Mouse (Mus musculus) CH12.LX (cell line): ENCODE measurements around the gene Mmp24. TPM values are rescaled to one million over a fixed set of nuclear protein-coding genes. Genes with fewer than 3 reads are reported as not detected.

ENCODE experiments used
- DNase-seq: peaks from one replicate; pipeline ENCODE4 v3.0.0-alpha.2; 2013; ENCODE audit errors: extremely low read depth
- H3K27ac ChIP-seq: 2 replicates; pipeline ENCODE4 v1.5.1; 2012; ENCODE audit warnings: low read depth, mild to moderate bottlenecking, control low read depth, moderate library complexity; ENCODE audit not compliant: insufficient read depth
- H3K27me3 ChIP-seq: replicated peaks from 2 replicates; pipeline ENCODE3; 2012; ENCODE audit warnings: inconsistent platforms
- H3K36me3 ChIP-seq, 2 experiments: replicated peaks in 1 of 2; 2 replicates each; pipeline versions ENCODE3 to v1.6.1; 2012; ENCODE audit warnings: inconsistent platforms in 1 of 2, low read length in 1 of 2, mild to moderate bottlenecking in 1 of 2, mixed read lengths in 1 of 2, moderate library complexity in 1 of 2; ENCODE audit not compliant: control insufficient read depth in 1 of 2, insufficient read depth in 1 of 2
- H3K4me1 ChIP-seq, 2 experiments: 2 replicates each; pipeline ENCODE4 v1.6.1; 2012; ENCODE audit warnings: inconsistent platforms in 1 of 2, moderate library complexity in 1 of 2; ENCODE audit not compliant: insufficient read depth in 2 of 2, control insufficient read depth in 1 of 2
- H3K4me2 ChIP-seq: 2 replicates; pipeline ENCODE4 v1.6.1; 2012; ENCODE audit warnings: low read depth, mild to moderate bottlenecking, control low read depth; ENCODE audit not compliant: poor library complexity, insufficient read depth, severe bottlenecking
- H3K4me3 ChIP-seq, 3 experiments: fragments of 150-350 bp in 1 of 3; sonication (generic) in 1 of 3; replicated peaks in 1 of 3; 2 replicates each; pipeline versions ENCODE3 to v1.5.1; 2011 to 2012; ENCODE audit warnings: low read depth in 2 of 3, low read length in 2 of 3, mild to moderate bottlenecking in 2 of 3, moderate library complexity in 2 of 3, control low read depth in 1 of 3, improper control_type of control experiment in 1 of 3, inconsistent platforms in 1 of 3, mixed read lengths in 1 of 3; ENCODE audit not compliant: poor library complexity in 1 of 3
- H3K79me2 ChIP-seq: replicated peaks from 2 replicates; pipeline ENCODE4 v1.6.1; 2012; ENCODE audit warnings: mild to moderate bottlenecking, moderate library complexity; ENCODE audit not compliant: control insufficient read depth, poor library complexity, insufficient read depth, severe bottlenecking; ENCODE audit errors: extremely low read depth
- H3K9ac ChIP-seq: 2 replicates; pipeline ENCODE4 v1.6.1; 2012; ENCODE audit warnings: low read depth, mild to moderate bottlenecking, control low read depth, moderate library complexity; ENCODE audit not compliant: insufficient read depth
- H3K9me3 ChIP-seq: replicated peaks from 2 replicates; pipeline ENCODE3; 2012; ENCODE audit warnings: low read length, inconsistent platforms, mixed read lengths
- CHD1 ChIP-seq: IDR thresholded peaks from 2 replicates; pipeline ENCODE4 v1.6.1; 2012; ENCODE audit warnings: low read depth, low read length, improper control_type of control experiment, inconsistent platforms
- E2F4 ChIP-seq: IDR thresholded peaks from 2 replicates; pipeline ENCODE4 v1.6.1; 2011; ENCODE audit warnings: low read depth, low read length, improper control_type of control experiment; ENCODE audit not compliant: insufficient replicate concordance
- ELF1 ChIP-seq: IDR thresholded peaks from 2 replicates; pipeline ENCODE4 v1.6.1; 2014; ENCODE audit warnings: low read depth, mild to moderate bottlenecking, inconsistent platforms, low read length, improper control_type of control experiment
- ETS1 ChIP-seq: conservative IDR thresholded peaks from 2 replicates; pipeline ENCODE4 v1.6.1; 2012; ENCODE audit warnings: low read depth, mild to moderate bottlenecking, inconsistent platforms, low read length, improper control_type of control experiment, moderate library complexity
- JUN ChIP-seq: IDR thresholded peaks from 2 replicates; pipeline ENCODE4 v1.6.1; 2011; ENCODE audit warnings: low read depth, mild to moderate bottlenecking, low read length, improper control_type of control experiment, moderate library complexity; ENCODE audit not compliant: insufficient read depth
- MAFK ChIP-seq: IDR thresholded peaks from 2 replicates; pipeline ENCODE4 v1.6.1; 2011; ENCODE audit warnings: low read length, improper control_type of control experiment; ENCODE audit not compliant: insufficient replicate concordance
- MAX ChIP-seq: IDR thresholded peaks from 2 replicates; pipeline ENCODE4 v1.6.1; 2011; ENCODE audit warnings: low read length, improper control_type of control experiment
- MAZ ChIP-seq: IDR thresholded peaks from 2 replicates; pipeline ENCODE4 v1.6.1; 2012; ENCODE audit warnings: low read depth, mild to moderate bottlenecking, inconsistent platforms, low read length, improper control_type of control experiment, moderate library complexity
- MEF2A ChIP-seq: IDR thresholded peaks from 2 replicates; pipeline ENCODE4 v1.6.1; 2014; ENCODE audit warnings: low read depth, mild to moderate bottlenecking, inconsistent platforms, low read length, improper control_type of control experiment, borderline replicate concordance
- MXI1 ChIP-seq: IDR thresholded peaks from 2 replicates; pipeline ENCODE4 v1.6.1; 2011; ENCODE audit warnings: mild to moderate bottlenecking, low read depth, low read length, improper control_type of control experiment
- NELFE ChIP-seq: IDR thresholded peaks from 2 replicates; pipeline ENCODE4 v1.6.1; 2011; ENCODE audit warnings: low read depth, low read length, improper control_type of control experiment
- NRF1 ChIP-seq: IDR thresholded peaks from 2 replicates; pipeline ENCODE4 v1.6.1; 2014; ENCODE audit warnings: low read depth, mild to moderate bottlenecking, inconsistent platforms, low read length, improper control_type of control experiment, moderate library complexity
- PAX5 ChIP-seq: IDR thresholded peaks from 2 replicates; pipeline ENCODE4 v1.6.1; 2012; ENCODE audit warnings: low read length, inconsistent platforms, mixed read lengths
- POLR2A ChIP-seq: IDR thresholded peaks from 2 replicates; pipeline ENCODE4 v1.6.1; 2011; ENCODE audit warnings: low read depth, mild to moderate bottlenecking, improper control_type of control experiment, low read length
- POLR2AphosphoS2 ChIP-seq: IDR thresholded peaks from 2 replicates; pipeline ENCODE4 v1.6.1; 2011; ENCODE audit warnings: low read depth, low read length, improper control_type of control experiment
- RAD21 ChIP-seq: IDR thresholded peaks from 2 replicates; pipeline ENCODE4 v1.6.1; 2011; ENCODE audit warnings: low read depth, mild to moderate bottlenecking, low read length, improper control_type of control experiment, moderate library complexity
- RCOR1 ChIP-seq: conservative IDR thresholded peaks from 2 replicates; pipeline ENCODE4 v1.6.1; 2012; ENCODE audit warnings: low read depth, mild to moderate bottlenecking, inconsistent platforms, low read length, improper control_type of control experiment
- SIN3A ChIP-seq: IDR thresholded peaks from 2 replicates; pipeline ENCODE4 v1.6.1; 2012; ENCODE audit warnings: low read length, improper control_type of control experiment, inconsistent platforms
- TBP ChIP-seq: conservative IDR thresholded peaks from 2 replicates; pipeline ENCODE4 v1.6.1; 2011; ENCODE audit warnings: low read depth, low read length, improper control_type of control experiment
- TCF12 ChIP-seq: IDR thresholded peaks from 2 replicates; pipeline ENCODE4 v1.6.1; 2014; ENCODE audit warnings: low read depth, mild to moderate bottlenecking, inconsistent platforms, low read length, improper control_type of control experiment
- UBTF ChIP-seq: IDR thresholded peaks from 2 replicates; pipeline ENCODE4 v1.6.1; 2012; ENCODE audit warnings: low read depth, mild to moderate bottlenecking, inconsistent platforms, low read length, improper control_type of control experiment, moderate library complexity
- ZC3H11A ChIP-seq: IDR thresholded peaks from 2 replicates; pipeline ENCODE4 v1.6.1; 2012; ENCODE audit warnings: low read depth, mild to moderate bottlenecking, inconsistent platforms, low read length, improper control_type of control experiment
- ZKSCAN1 ChIP-seq: IDR thresholded peaks from 2 replicates; pipeline ENCODE4 v1.6.1; 2012; ENCODE audit warnings: low read depth, inconsistent platforms, low read length, improper control_type of control experiment, borderline replicate concordance
- ZMIZ1 ChIP-seq: IDR thresholded peaks from 2 replicates; pipeline ENCODE4 v1.6.1; 2012; ENCODE audit warnings: low read depth, mild to moderate bottlenecking, inconsistent platforms, low read length, improper control_type of control experiment
- ZNF384 ChIP-seq: IDR thresholded peaks from 2 replicates; pipeline ENCODE4 v1.6.1; 2012; ENCODE audit warnings: low read depth, low read length, improper control_type of control experiment, inconsistent platforms
- dilution Hi-C: fragments of 300-500 bp; cut with MboI; formaldehyde crosslinking; loops from 2 replicates; pipeline ENCODE4 v1.14.3; 2020; ENCODE audit warnings: low sequenced_read_pairs; ENCODE audit not compliant: extremely low pct_unique_long_range_greater_than_20kb, extremely low pct_ligation_motif_present
- in situ Hi-C: fragments of 300-500 bp; cut with MboI; formaldehyde crosslinking; loops from 3 replicates; pipeline ENCODE4 v1.14.3; 2019; ENCODE audit warnings: low sequenced_read_pairs, low pct_ligation_motif_present, low pct_unique_long_range_greater_than_20kb, mixed read lengths
- polyA plus RNA-seq: library from polyadenylated mRNA; unstranded; fragments of >175 nt; gene quantifications from 2 replicates; pipeline ENCODE4 v1.2.1, GENCODE M21; 2012; ENCODE audit warnings: low read depth; ENCODE audit not compliant: insufficient read length
- total RNA-seq, 2 experiments: library from RNA; depleted of rRNA; stranded (reverse); fragments of 300-350 nt in 1 of 2; fragments of >200 nt in 1 of 2; gene quantifications; 2 replicates each; pipeline ENCODE4 v1.2.3; 2012 to 2014

Gene Mmp24
- total and polyA plus RNA-seq, 3 experiments = 0.42 TPM; not detected in 2

DNA sequence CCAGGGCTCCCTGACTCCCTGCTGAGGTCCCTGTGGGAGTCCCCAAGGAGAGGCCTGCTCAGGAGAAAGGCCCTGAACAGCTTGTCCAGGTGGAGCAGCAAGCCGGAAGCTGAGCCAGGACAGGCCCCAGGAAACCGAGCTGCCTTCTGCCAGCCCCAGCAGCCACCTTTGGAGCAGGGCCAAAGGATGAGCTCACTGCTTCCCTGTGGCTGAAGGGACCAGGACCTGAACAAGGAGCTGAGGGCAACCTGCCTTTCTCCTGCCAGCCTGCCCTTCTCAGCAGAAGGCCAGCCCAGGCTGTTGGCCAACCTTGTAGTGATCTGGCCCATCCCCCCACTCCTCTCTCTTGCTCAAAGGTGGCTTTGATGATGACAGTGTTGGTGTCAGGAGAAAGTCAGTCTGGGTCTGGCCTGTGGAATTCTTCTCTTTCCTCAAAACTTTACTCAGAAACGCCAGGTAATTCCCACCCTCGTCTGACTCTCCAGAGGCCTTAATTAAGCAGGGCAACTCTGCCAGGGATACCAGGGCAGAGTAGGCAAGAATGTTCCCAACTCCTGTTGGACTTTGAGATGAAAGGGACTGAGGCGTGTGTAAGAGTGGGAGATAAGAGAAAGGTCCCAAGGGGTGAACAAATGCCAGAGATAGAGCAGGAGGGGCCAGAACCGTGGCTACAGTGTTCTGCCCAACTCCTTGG lies 30.2 kb downstream of the Mmp24 start:
- dilution Hi-C loops (no loop called here), in situ Hi-C loops (no loop called here)
- TF ChIP-seq ELF1 (no peak), MXI1 (no peak), PAX5 (no peak), POLR2A (no peak), ZMIZ1 (no peak), E2F4 (no peak), TBP (no peak), NELFE (no peak), RCOR1 (no peak), ZC3H11A (no peak), ZKSCAN1 (no peak), UBTF (no peak), MAFK (no peak), SIN3A (no peak), NRF1 (no peak), MAZ (no peak)
- Histone ChIP-seq H3K9me3 (no peaks in the 10 kb centered on the region), H3K4me1 (no peaks in the 10 kb centered on the region), H3K27me3 (peaks cover 53% of the 10 kb centered on the region), H3K4me3 (no peak overlapping the region), H3K79me2 (no peaks in the 10 kb centered on the region), H3K4me2 (no peak overlapping the region), H3K27ac (no peak overlapping the region), H3K36me3 (no peaks in the 10 kb centered on the region), H3K9ac (no peak overlapping the region)
- DNase-seq = no peak

DNA sequence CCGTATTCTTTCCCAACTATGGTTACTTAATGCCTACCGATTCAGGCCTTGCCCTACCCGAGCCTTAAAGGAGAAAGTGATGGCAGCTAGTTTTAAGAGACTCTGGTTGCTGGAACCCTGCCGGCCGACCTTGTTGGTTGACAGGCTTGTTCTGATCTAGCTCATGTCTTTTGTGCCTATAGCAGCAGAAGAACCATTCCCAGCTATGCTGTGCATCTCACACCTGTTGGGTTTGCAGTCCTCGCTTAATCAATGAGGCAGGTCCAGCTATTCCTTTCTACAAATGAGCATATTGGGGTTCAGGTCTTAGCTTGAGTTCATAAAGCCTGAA lies 30.7 kb downstream of the Mmp24 start:
- H3K27me3 ChIP-seq = peaks cover 51% of the 10 kb centered on the region
- no peaks in the 10 kb centered on the region for H3K9me3 ChIP-seq
- no peaks in the 10 kb centered on the region for H3K79me2 ChIP-seq
- no peaks in the 10 kb centered on the region for H3K36me3 ChIP-seq
- no peak overlapping the region for H3K4me2 ChIP-seq
- no peak overlapping the region for H3K27ac ChIP-seq
- no peak for DNase-seq
- H3K4me1 ChIP-seq = no peaks in the 10 kb centered on the region
- dilution Hi-C loops (no loop called here), in situ Hi-C loops (no loop called here)
- TF ChIP-seq TCF12 (no peak), MEF2A (no peak), POLR2AphosphoS2 (no peak), POLR2A (no peak), MXI1 (no peak), NRF1 (no peak), UBTF (no peak), RAD21 (no peak), CHD1 (no peak), NELFE (no peak), ZC3H11A (no peak), ETS1 (no peak), MAX (no peak), ZNF384 (no peak), JUN (no peak), RCOR1 (no peak)
- H3K9ac ChIP-seq = no peak overlapping the region
- H3K4me3 ChIP-seq = no peak overlapping the region
